Mouse (Mus musculus) left cerebral cortex, postnatal 36 days (tissue): ENCODE measurements around the gene Kmt2d. TPM values are rescaled to one million over a fixed set of nuclear protein-coding genes. Genes with fewer than 3 reads are reported as not detected.
A peak's percentile ranks its signal among the peaks of the same experiment; 100 is the strongest.
"Not testable (repeated sequence)": the region's sequence is repeated elsewhere in the genome, so short reads cannot be mapped to it uniquely, and the experiment has no call there.

ENCODE experiments used
- DNase-seq, 2 experiments: peaks; one replicate each; pipeline ENCODE4 v3.0.0; 2021 to 2022; ENCODE audit warnings: low spot score in 2 of 2, mixed read lengths in 1 of 2
- intact Hi-C: fragments of 180-260 bp; cut with DNase I; formaldehyde crosslinking; loops from one replicate; pipeline ENCODE4 v1.15.1; 2025
- total RNA-seq, 2 experiments: library from RNA; stranded (reverse); gene quantifications; 2 replicates each; pipeline ENCODE4 v1.2.3; 2021

Kmt2d gene
- total RNA-seq, result 10 to 100 TPM; 69.9 to 98.8 TPM

GRCm38 (mm10) chr15:98871070-98871915, at the start of gene Kmt2d:
Kmt2d (minus strand) TSS chr15:98871204.
- peak in 1 of 2 experiments; percentile 59 for DNase-seq
- intact Hi-C loops, result loop anchor here (5.0 kb wide), 1 partner anchor 61 kb away; the partner anchor contains the start of gene Tuba1b

- intact Hi-C loops, result loop anchor here (2.0 kb wide), 1 partner anchor 38 kb away; no protein-coding TSS in a partner anchor
- DNase-seq, result not testable (repeated sequence)
Measured at GRCm38 (mm10) chr15:98918499-98918895, 47.5 kb upstream of the Kmt2d start.

GRCm38 (mm10) chr15:98917538-98918498, 46.8 kb upstream of the Kmt2d start, which contains the start of gene Lmbr1l:
Lmbr1l (minus strand) TSS chr15:98918231.
- intact Hi-C loops, result loop anchor here (2.0 kb wide), 1 partner anchor 37 kb away; no protein-coding TSS in a partner anchor
- peak; percentile 99 for DNase-seq

- intact Hi-C loops, result no loop called here
- DNase-seq, result no peak
Measured at GRCm38 (mm10) chr15:98917091-98917490, 46.1 kb upstream of the Kmt2d start.

GRCm38 (mm10) chr15:98916016-98916415, 45.0 kb upstream of the Kmt2d start:
- no peak for DNase-seq
- intact Hi-C loops, result no loop called here

GRCm38 (mm10) chr15:98914903-98915302, 43.9 kb upstream of the Kmt2d start:
- intact Hi-C loops, result no loop called here
- DNase-seq, result no peak

GRCm38 (mm10) chr15:98904692-98905091, 33.7 kb upstream of the Kmt2d start:
- no peak for DNase-seq
- intact Hi-C loops, result no loop called here

- intact Hi-C loops, result no loop called here
- DNase-seq, result no peak
Measured at GRCm38 (mm10) chr15:98902600-98902999, 31.6 kb upstream of the Kmt2d start.

GRCm38 (mm10) chr15:98901530-98901929, 30.5 kb upstream of the Kmt2d start:
- no peak for DNase-seq
- intact Hi-C loops, result no loop called here

- intact Hi-C loops, result no loop called here
- DNase-seq, result no peak
Measured at GRCm38 (mm10) chr15:98897928-98898800, 27.2 kb upstream of the Kmt2d start, which contains the start of gene Dhh. Dhh (minus strand) TSS chr15:98898540.

- intact Hi-C loops, result no loop called here
- DNase-seq, result no peak
Measured at GRCm38 (mm10) chr15:98897495-98897894, 26.5 kb upstream of the Kmt2d start.

- intact Hi-C loops, result no loop called here
- no peak for DNase-seq
Measured at GRCm38 (mm10) chr15:98895635-98896589, 24.9 kb upstream of the Kmt2d start.

- intact Hi-C loops, result no loop called here
Measured at GRCm38 (mm10) chr15:98894746-98895634, 24.0 kb upstream of the Kmt2d start.

GRCm38 (mm10) chr15:98893940-98894745, 23.1 kb upstream of the Kmt2d start, which contains the start of gene Rhebl1:
Rhebl1 (minus strand) TSS chr15:98894540.
- intact Hi-C loops, result loop anchor here (2.0 kb wide), 2 partner anchors 35 to 99 kb away; no protein-coding TSS in a partner anchor
- peak; percentile 49 to 59 for DNase-seq

More at GRCm38 (mm10) chr15:98894746-98895634, 24.0 kb upstream of the Kmt2d start:
- no peak for DNase-seq

GRCm38 (mm10) chr15:98893036-98893435, 22.0 kb upstream of the Kmt2d start:
- intact Hi-C loops, result loop anchor here (2.0 kb wide), 2 partner anchors 36 to 100 kb away; no protein-coding TSS in a partner anchor

More at GRCm38 (mm10) chr15:98893036-98893435, 22.0 kb upstream of the Kmt2d start:
- DNase-seq, result no peak
